Mouse (Mus musculus) liver, embryonic 13.5 days (tissue): Measurements from ENCODE around the gene Rtca. TPM values are rescaled to one million over a fixed set of nuclear protein-coding genes. Genes with fewer than 3 reads are reported as not detected.

Source experiments
- ATAC-seq: fragments of 200-750 bp; cut with Nextera tagmentation; 2 replicates; pipeline ENCODE4 v1.8.0; 2017; ENCODE audit warnings: low read depth, mild to moderate bottlenecking, moderate number of reproducible peaks, moderate library complexity
- DNase-seq: peaks from one replicate; pipeline ENCODE4 v3.0.0; 2022
- H3K27ac ChIP-seq: fragments of 300-500 bp; sonication (generic); 2 replicates; pipeline ENCODE4 v1.5.1; 2015; ENCODE audit warnings: moderate library complexity, mild to moderate bottlenecking, inconsistent platforms
- H3K27me3 ChIP-seq: fragments of 300-500 bp; sonication (generic); 2 replicates; pipeline ENCODE4 v1.6.1; 2015; ENCODE audit warnings: mild to moderate bottlenecking, inconsistent platforms
- H3K36me3 ChIP-seq: fragments of 300-500 bp; sonication (generic); 2 replicates; pipeline ENCODE4 v1.6.1; 2015; ENCODE audit warnings: mild to moderate bottlenecking, inconsistent platforms
- H3K4me1 ChIP-seq: fragments of 300-500 bp; sonication (generic); replicated peaks from 2 replicates; pipeline ENCODE4 v1.6.1; 2015; ENCODE audit warnings: inconsistent platforms
- H3K4me2 ChIP-seq: fragments of 300-500 bp; sonication (generic); 2 replicates; pipeline ENCODE4 v1.6.1; 2015; ENCODE audit warnings: inconsistent platforms, mild to moderate bottlenecking, moderate library complexity
- H3K4me3 ChIP-seq: fragments of 300-500 bp; sonication (generic); replicated peaks from 2 replicates; pipeline ENCODE4 v1.5.1; 2015; ENCODE audit warnings: mild to moderate bottlenecking, inconsistent platforms
- H3K9ac ChIP-seq: fragments of 300-500 bp; sonication (generic); 2 replicates; pipeline ENCODE4 v1.6.1; 2015; ENCODE audit warnings: mild to moderate bottlenecking, inconsistent platforms
- H3K9me3 ChIP-seq: fragments of 300-500 bp; sonication (generic); replicated peaks from 2 replicates; pipeline ENCODE4 v1.6.1; 2016; ENCODE audit warnings: inconsistent platforms
- WGBS: fragments of 180-500 bp; shearing (Covaris S2); methylation state at CpG from one replicate; pipeline ENCODE4 v1.1.7; 2015; ENCODE audit not compliant: insufficient replicate concordance; 5-methylcytosine and 5-hydroxymethylcytosine counted together
- polyA plus RNA-seq: library from polyadenylated mRNA; unstranded; fragments of >200 nt; fragmentation: Nextera tagmentation; extraction: Ambion mirVana; gene quantifications from 2 replicates; pipeline ENCODE4 v1.2.1, GENCODE M21; 2015

Rtca gene
- polyA plus RNA-seq = 40.3 and 43.3 TPM in 2 replicates

DNA sequence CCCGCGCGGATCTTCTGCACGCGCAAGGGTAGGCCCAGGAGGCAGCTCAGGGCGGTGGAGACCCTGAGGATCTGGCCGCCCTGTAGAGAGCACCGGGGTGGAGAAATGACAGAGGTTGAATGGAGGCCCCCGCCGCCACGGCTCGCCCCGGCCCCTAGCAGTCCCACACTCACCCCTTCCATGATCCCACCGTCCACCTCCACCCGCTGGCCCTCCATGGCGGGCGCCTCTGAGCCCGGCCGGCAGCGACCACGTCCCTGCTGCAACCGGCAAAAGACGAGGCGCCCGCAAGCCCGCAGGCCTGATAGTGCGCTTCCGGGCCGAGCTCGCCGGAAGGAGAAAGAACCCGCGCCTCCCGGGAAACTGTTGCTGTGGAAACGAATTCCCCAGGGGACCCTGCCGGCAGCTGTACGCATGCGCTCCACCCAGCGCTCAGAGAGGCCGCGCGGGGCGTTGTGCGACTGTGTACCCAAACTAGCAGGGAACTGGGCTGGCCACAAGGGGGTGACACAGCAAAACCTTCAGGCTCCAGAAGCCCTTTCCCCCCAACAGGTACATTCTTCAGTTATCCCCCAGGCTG lies at the start of gene Rtca:
Gene Rtca (minus strand): TSS at position 437 of the 580 bp plus-strand sequence.
- H3K36me3 ChIP-seq = peaks cover 18% of the 10 kb centered on the region
- H3K4me2 ChIP-seq = peak within 1 kb of the TSS; percentile 90
- H3K27ac ChIP-seq = peak within 1 kb of the TSS; percentile 66
- peak within 1 kb of the TSS; percentile 88 for H3K4me3 ChIP-seq
- no peaks in the 10 kb centered on the region for H3K9me3 ChIP-seq
- peaks cover 27% of the 10 kb centered on the region for H3K4me1 ChIP-seq
- H3K27me3 ChIP-seq = no peaks in the 10 kb centered on the region
- WGBS = under 1% methylated on average over 43 of the region's 44 CpGs
- peak within 1 kb of the TSS; percentile 91 for H3K9ac ChIP-seq
- DNase-seq (peak; percentile 95), ATAC-seq (peak; percentile 93)

DNA sequence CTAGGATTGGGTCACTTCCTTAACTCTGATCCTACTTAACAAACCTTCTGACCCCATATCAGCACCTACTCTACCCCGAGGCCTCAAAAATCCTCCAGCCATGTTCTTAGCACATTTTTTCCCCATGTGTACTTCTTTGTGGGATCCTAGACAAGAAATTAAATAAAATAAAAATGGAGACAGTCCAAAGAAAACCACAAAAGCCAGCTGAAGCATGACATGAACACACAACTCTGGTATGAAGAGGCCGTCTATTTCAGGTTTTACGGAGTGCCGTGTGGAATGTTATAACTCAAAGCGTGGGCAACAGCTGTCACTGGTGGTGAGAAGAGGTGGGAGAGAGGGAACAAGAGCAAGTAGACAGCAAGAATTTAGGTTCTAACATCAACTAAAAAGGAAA lies 43.4 kb upstream of the Rtca start:
- DNase-seq = no peak
- no peak for ATAC-seq
- Histone ChIP-seq H3K4me3 (no peak overlapping the region), H3K27me3 (no peaks in the 10 kb centered on the region), H3K4me1 (no peaks in the 10 kb centered on the region), H3K9ac (no peak overlapping the region), H3K9me3 (no peaks in the 10 kb centered on the region), H3K27ac (no peak overlapping the region), H3K4me2 (no peak overlapping the region), H3K36me3 (peaks cover 12% of the 10 kb centered on the region)
- 81% methylated on average over 5 of the region's 5 CpGs for WGBS

DNA sequence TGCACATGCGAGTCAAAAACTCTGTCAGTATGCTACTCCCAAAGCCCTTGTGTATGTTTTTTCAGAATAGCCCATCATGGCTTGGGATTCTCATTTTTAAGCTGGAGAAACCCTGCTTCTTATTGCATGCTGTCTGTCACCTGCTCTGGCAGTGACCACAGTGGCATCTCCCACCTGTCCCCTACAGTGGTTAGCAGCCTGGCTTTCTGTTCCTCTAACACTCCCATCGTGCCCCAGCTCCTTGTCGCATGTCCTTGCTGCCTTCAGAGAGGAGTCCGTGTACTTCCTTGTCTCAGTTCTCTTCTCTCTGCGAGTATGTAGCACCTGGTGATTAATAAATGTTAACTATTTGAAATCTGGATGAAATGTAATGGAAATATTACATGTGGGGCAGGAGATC lies 39.4 kb upstream of the Rtca start:
- Histone ChIP-seq H3K4me1 (0 out of 2 replicates have a peak, but pooled peaks cover 2% of the 10 kb centered on the region), H3K9ac (no peak overlapping the region), H3K9me3 (no peaks in the 10 kb centered on the region), H3K36me3 (peaks cover 19% of the 10 kb centered on the region), H3K27ac (no peak overlapping the region), H3K4me2 (no peak overlapping the region), H3K27me3 (no peaks in the 10 kb centered on the region), H3K4me3 (no peak overlapping the region)
- DNase-seq (no peak), ATAC-seq (no peak)
- WGBS = 78% methylated on average over 5 of the region's 5 CpGs

DNA sequence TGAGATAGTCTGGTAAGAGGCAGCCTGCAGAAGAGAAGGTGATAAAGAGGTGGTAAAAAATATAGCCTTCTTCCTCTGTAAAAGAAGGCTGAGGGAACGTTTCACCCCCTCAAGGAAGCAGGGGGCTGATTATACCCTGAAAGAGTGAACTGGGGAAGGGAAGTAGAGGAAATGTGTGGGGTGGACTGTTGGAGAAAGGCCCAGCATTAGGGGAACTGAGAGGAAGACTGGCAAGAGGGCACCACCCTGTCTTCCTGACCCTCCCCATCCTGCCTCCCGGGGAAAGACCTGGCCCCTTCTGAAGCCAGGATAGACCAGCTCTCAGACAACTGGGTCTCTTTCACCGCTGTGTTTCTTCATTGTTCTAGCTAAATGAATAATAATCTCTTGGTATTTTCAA lies 34.5 kb upstream of the Rtca start:
- ATAC-seq = no peak

DNA sequence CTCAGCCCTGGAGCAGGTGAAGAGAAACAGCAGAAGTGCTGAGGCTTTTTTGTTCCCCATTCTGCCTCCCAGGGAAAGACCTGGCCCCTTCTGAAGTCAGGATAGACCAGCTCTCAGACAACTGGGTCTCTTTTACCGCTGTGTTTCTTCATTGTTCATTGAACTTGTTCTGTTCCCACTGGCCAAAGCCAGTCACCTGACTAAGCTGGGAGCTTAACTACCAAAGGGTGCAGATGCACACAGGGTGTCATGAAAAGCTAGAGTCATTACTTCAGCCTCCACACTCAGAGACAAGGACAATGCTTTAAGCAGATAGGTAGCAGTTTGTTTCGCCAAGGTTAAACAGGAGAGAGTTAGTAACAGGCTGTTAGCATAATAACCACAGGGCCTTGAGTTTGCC lies 34.1 kb upstream of the Rtca start:
- Histone ChIP-seq H3K4me1 (0 out of 2 replicates have a peak, but pooled peaks cover 6% of the 10 kb centered on the region), H3K36me3 (peaks cover 27% of the 10 kb centered on the region), H3K4me3 (no peak overlapping the region), H3K27me3 (no peaks in the 10 kb centered on the region), H3K27ac (peak overlapping the region; percentile 34; the same call in 1 of the 2 replicates), H3K9ac (no peak overlapping the region), H3K4me2 (no peak overlapping the region), H3K9me3 (no peaks in the 10 kb centered on the region)
- 43% methylated on average over 2 of the region's 2 CpGs for WGBS
- ATAC-seq (no peak), DNase-seq (no peak)

More for the DNA sequence above, 34.5 kb upstream of the Rtca start:
- Histone ChIP-seq H3K4me1 (0 out of 2 replicates have a peak, but pooled peaks cover 6% of the 10 kb centered on the region), H3K27ac (peak overlapping the region; percentile 34), H3K9me3 (no peaks in the 10 kb centered on the region), H3K9ac (no peak overlapping the region), H3K36me3 (peaks cover 30% of the 10 kb centered on the region), H3K4me3 (no peak overlapping the region), H3K4me2 (no peak overlapping the region), H3K27me3 (no peaks in the 10 kb centered on the region)
- 25% methylated on average over 3 of the region's 3 CpGs for WGBS
- DNase-seq = no peak

DNA sequence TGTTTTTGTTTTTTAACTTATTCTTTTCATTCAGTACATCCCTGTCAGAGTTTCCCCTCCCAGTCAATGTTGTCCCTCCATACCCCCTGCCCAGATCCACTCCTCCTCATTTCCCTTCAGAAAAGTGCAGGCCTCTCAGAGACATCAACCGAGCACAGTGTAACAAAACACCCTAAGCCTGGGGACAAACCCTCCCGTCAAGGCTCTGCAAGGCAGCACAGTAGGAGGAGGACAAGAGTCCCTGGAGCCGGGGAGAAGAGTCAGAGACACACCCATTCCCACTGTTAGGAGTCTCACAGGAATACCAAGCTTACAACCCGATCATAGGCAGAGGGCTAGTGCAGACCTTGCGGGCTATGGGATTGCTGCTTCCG lies 29.2 kb upstream of the Rtca start:
- no peak overlapping the region for H3K9ac ChIP-seq
- no peak overlapping the region for H3K4me3 ChIP-seq
- DNase-seq = no peak
- H3K4me1 ChIP-seq = peaks cover 13% of the 10 kb centered on the region
- no peaks in the 10 kb centered on the region for H3K27me3 ChIP-seq
- ATAC-seq = no peak
- H3K36me3 ChIP-seq = peaks cover 35% of the 10 kb centered on the region
- H3K4me2 ChIP-seq = no peak overlapping the region
- no peak overlapping the region for H3K27ac ChIP-seq
- WGBS = 83% methylated on average over 6 of the region's 6 CpGs
- no peaks in the 10 kb centered on the region for H3K9me3 ChIP-seq

DNA sequence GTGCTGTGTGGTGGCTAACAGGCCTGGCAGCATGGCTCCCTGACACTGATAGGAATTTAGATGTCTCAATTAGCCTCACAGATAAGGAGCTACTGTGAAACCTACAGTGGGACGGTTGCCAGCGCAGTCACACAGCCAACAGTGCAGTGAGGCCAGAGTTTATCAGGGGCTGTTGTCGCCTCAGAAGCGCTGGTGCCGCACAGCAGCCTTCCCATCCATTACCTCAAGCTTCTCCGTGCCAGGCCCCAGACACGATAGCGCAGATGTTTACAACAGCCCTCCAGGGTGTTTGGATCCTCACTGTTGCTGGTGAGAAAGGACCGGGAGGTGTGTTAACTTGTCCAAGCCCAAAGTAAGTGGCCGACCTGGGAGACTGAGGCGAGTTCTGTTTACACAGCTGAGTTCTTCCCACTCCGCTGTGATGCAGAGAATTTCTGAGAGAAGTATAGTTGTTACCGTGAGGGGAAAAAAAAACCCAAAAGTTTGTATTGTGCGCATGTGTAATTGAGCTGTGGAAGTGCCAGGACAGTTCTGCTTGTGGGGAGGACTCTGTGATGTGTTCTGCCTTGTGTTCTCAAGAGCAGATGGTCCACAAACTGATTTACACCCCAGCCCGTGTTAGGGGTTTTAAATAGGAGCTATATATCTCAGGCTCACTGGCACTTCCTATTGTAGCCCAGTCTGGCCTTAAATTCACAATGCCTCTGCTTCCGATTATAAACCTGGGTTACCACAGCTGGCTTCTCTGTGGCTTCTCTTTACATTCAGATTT lies 28.6 kb upstream of the Rtca start:
- Histone ChIP-seq H3K9ac (0 out of 2 replicates have a peak overlapping the region, but pooled peaks have one; percentile 3), H3K4me3 (no peak overlapping the region), H3K4me1 (peaks cover 12% of the 10 kb centered on the region), H3K9me3 (no peaks in the 10 kb centered on the region), H3K4me2 (no peak overlapping the region), H3K27ac (no peak overlapping the region), H3K36me3 (peaks cover 33% of the 10 kb centered on the region), H3K27me3 (no peaks in the 10 kb centered on the region)
- no peak for DNase-seq
- WGBS = 55% methylated on average over 16 of the region's 16 CpGs
- peak; percentile 86 for ATAC-seq

DNA sequence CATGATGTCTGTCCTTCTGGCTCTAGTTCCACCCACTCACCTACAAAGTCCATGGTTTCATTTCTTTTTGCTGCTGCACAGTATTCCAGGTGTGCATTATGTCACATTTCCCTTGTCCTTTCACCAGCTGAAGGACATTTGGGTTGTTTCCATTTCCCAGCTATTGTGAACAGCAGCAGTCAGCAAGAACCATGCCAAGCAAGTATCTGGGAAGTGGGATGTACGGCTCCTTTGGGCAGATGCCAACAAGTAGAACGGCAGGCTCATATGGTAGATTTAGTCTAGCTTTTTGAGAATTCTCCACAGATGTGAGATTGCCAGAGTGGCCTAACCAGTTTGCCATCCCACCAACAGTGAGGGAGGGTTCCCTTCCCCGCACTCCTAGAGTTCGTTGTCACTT lies 22.8 kb upstream of the Rtca start:
- 0 out of 2 replicates have a peak, but pooled peaks cover 2% of the 10 kb centered on the region for H3K4me1 ChIP-seq
- peaks cover 19% of the 10 kb centered on the region for H3K36me3 ChIP-seq
- no peaks in the 10 kb centered on the region for H3K27me3 ChIP-seq
- no peak overlapping the region for H3K27ac ChIP-seq
- no peak overlapping the region for H3K9ac ChIP-seq
- WGBS = 81% methylated on average over 4 of the region's 4 CpGs
- DNase-seq (no peak), ATAC-seq (no peak)
- H3K4me2 ChIP-seq = no peak overlapping the region
- no peak overlapping the region for H3K4me3 ChIP-seq
- no peaks in the 10 kb centered on the region for H3K9me3 ChIP-seq

DNA sequence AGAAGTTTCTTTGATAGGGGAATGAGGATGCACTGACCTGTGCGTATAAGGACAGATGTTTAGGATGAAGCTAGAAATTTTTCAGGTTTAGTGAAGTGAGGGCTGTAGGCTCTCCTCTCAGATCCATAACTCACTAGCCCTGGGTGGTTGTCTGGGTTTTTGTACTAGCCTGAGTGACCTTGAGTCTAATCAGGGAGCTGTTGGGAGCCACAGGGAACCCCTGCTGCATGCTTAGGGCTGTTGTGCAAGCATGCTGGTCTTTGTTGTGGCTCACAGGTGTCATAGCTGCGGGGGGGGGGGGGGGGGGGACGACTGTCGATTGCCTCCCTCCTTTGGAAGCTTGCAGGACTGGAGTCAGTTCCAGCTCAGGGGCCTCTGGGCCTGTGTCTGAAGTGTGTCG lies 21.7 kb upstream of the Rtca start:
- Histone ChIP-seq H3K27ac (no peak overlapping the region), H3K9me3 (no peaks in the 10 kb centered on the region), H3K36me3 (peaks cover 9% of the 10 kb centered on the region), H3K4me3 (no peak overlapping the region), H3K27me3 (no peaks in the 10 kb centered on the region), H3K4me2 (no peak overlapping the region), H3K4me1 (no peaks in the 10 kb centered on the region), H3K9ac (no peak overlapping the region)
- DNase-seq = no peak
- 67% methylated on average over 3 of the region's 5 CpGs for WGBS
- ATAC-seq = no peak

DNA sequence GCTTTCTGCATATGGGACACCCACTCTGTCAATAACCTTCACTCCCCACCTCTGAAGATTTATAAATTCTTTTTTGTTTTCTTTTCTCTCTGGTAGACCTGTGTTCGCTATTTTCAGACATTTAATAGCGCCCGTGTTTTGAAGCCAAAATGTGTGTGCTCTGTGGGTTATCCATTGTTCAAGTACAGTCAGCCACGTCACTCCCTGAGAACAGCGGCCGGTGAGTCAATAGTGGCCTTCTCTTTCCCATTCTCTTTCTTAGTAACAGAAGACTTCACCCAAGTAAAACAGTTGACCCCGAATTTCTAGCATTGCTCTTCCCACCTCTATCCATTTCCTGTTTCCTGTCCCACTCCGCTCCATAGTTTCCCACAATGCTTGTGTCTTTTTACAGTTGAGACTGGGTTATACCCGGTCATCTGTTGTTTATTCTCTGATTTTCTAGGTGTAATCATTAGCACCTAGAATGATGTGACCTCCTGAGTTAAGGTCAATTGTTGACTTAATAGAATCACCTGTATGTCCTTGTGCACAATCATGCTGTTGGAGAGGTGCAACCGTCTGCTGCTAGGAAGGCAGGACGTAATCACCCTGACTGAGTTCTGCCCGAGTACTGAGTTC lies 12.2 kb upstream of the Rtca start:
- WGBS = 74% methylated on average over 12 of the region's 12 CpGs
- ATAC-seq (no peak), DNase-seq (no peak)
- no peaks in the 10 kb centered on the region for H3K27me3 ChIP-seq
- H3K4me3 ChIP-seq = no peak overlapping the region
- H3K9me3 ChIP-seq = no peaks in the 10 kb centered on the region
- peaks cover 9% of the 10 kb centered on the region; the same call in 1 of the 2 replicates for H3K4me1 ChIP-seq
- H3K9ac ChIP-seq = no peak overlapping the region
- H3K36me3 ChIP-seq = 0 out of 2 replicates have a peak, but pooled peaks cover 4% of the 10 kb centered on the region
- no peak overlapping the region for H3K4me2 ChIP-seq
- H3K27ac ChIP-seq = no peak overlapping the region

DNA sequence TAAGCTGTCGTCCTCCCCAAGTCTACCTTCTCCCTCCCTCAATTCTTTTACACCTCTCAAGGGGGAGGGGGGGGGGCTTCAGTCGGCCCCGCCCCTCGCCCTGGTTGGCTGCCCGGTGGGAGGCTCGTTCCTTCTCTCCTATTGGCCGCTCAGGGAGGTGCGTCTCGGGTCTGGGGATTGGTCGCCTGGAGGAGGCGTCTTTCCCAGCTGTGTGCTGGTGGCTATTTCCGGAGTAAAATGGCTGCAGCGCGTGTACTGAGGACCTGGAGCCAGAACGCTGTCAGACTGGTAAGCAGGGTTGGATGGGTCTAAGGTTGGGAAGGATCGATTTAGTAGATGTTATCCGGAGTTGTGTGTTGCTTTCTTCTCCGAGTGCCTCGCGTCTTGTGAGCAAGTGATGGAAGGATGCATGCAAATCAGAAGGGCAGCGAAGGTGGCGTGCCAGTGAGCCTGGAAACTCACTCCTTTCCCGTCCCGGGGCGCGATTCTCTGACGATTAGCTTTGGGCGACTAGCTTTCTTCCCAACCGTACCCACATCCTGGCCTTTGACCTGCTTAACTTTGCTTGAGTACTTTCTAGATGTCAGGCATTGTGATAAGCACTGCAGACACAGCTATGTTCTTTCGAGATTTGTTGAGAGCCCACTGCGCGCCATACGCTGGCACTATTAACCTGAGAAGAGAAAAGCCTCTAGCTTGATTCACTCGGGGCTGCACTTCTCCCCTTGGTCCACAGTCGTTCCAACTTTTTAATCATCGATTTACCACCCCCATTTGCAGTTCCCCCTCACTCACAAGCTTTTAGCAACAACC lies 5.1 kb upstream of the Rtca start, which contains the start of gene Dbt:
Gene Dbt (plus strand): TSS at position 167 of the 813 bp plus-strand sequence.
- WGBS = under 1% methylated on average over 36 of the region's 36 CpGs
- H3K4me2 ChIP-seq = peak within 1 kb of the TSS; percentile 83
- H3K27ac ChIP-seq = no peak within 1 kb of the TSS
- no peaks in the 10 kb centered on the region for H3K36me3 ChIP-seq
- H3K9me3 ChIP-seq = no peaks in the 10 kb centered on the region
- ATAC-seq (peak; percentile 81), DNase-seq (peak; percentile 72)
- H3K27me3 ChIP-seq = no peaks in the 10 kb centered on the region
- peak within 1 kb of the TSS; percentile 62 for H3K4me3 ChIP-seq
- peak within 1 kb of the TSS; percentile 53 for H3K9ac ChIP-seq
- peaks cover 32% of the 10 kb centered on the region for H3K4me1 ChIP-seq
